Mouse (Mus musculus): ENCODE measurements around the gene Kifc5b. TPM values are rescaled to one million over a fixed set of nuclear protein-coding genes. Genes with fewer than 3 reads are reported as not detected.
"Not testable (repeated sequence)": the region's sequence is repeated elsewhere in the genome, so short reads cannot be mapped to it uniquely, and the experiment has no call there.

Gene Kifc5b
- total RNA-seq (2021), result 1 to 10 TPM; 4.0 to 5.8 TPM
- long read RNA-seq, partial matches to known transcripts, result 0 of 2 reads
- long read RNA-seq, other reads (novel, unspliced or antisense), result 2 of 2 reads

DNA sequence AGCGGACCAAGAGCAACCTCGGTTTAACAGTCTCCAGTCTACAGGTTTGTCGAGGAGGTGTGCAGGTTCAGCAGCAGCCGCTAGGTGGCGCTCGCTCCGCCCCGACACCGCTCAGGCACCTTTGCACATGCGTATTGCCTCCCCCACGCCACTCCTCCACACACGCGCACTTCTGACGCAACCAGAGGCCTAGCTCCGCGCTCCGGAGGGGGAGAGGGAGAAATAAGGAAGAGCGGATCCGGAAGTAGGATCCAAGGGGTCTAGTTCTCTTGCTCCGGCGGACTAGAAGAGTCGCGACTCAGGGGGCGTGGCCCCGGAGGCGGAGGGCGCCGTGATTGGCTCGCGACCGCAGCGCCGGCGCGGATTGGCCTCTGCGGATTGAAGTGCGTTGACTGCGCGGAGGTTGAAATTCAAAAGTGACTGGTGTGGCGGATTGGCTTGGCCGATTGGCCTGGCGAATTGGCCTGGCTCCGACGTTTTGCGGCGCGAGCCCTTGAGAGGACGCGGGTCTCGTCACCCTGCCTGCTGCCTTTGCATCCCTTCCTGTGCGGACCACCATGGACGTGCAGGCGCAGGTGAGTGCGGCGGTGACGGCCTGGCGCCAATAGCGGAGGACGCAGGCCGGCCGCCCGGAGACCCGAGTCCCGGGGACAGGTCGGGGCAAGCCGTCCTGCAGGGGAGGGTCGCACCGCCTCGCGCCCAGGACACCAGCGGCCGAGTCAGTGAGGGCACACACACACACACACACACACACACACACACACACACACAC, at the start of gene Kifc5b:
Gene Kifc5b (plus strand): TSS at position 381 of the 772 bp plus-strand sequence.
- DNase-seq (ENCODE audit: low spot score in 2 of 2), result peak; percentile 100

DNA sequence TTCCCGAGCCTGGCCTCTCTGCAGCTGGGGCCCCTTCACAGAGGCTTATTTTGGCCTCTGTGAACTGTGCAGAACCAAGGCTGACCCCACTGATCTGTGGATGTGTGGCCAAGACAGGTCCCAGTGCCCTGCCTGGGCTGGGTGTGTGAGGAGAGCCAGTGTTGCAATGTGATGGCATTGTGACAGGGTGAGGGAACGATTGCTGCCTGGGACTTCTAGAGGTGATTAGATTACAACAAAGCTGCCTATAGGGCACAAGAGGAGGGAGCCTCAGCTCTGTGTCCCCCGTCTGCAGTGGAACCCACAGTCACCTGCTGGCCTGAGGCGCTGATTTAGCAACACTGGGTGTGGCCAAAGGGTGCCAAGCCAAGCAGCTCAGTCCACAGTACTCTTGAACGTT, 48.1 kb upstream of the Kifc5b start:
- DNase-seq (ENCODE audit: low spot score in 2 of 2), result no peak

DNA sequence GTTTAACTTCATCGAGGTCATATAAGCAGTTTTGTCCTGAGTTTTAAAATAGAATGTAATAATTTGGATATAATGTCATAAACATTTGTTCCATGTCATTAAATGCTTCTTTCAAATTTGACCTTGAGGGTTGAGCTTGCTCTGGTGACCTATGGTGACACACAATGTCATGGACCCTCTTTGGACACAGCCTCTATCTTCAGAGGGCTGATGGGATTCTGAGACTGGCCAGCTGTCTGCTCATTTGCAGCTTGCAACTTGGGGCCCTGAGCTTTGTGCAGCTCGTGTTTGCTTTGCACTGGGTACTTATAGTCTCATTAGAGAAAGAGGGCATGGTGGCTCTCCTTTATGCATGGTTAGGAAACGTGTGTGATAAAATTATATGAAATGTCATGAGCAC, 44.0 kb upstream of the Kifc5b start:
- DNase-seq (ENCODE audit: low spot score in 2 of 2), result no peak

DNA sequence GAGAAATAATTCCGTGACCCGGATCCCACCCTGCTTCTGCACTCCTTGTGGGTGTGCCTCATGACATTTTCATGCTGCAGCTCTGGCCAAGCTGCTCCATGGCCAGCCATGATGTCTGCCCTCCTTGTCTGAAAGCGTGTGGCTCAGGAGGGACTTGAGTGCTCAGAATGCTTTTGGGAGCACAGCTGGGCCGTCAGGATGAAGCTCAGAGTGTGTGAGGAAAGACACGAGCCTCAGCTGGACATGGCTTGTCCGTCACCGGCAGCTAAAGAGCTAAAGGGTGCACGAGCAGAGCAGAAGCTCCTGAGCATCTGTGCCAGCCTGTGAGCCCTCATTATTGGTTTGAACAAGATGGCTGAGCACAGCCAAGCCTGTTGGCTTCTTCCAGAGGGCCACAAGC, 43.4 kb upstream of the Kifc5b start:
- no peak for DNase-seq (ENCODE audit: low spot score in 2 of 2)

DNA sequence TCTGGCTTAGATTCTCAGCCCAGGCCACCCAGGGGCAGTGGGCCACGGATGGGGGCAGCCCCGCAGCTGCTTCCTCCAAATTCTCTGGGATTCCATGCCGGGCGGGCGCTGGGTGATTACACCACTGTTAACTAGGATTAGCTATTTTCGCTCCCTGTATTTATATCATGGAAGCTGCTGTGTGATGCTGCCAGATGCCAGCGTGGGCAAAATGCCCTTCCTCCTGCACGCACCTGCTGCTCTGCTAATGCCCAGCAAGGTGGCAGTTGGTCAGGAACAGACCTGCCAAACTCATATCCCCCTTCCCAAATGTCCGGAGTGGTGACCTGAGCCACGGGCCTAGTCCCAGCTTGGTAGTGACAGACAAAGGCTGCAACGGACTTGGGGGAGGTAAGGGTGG, 42.3 kb upstream of the Kifc5b start:
- no peak for DNase-seq (ENCODE audit: low spot score in 2 of 2)

DNA sequence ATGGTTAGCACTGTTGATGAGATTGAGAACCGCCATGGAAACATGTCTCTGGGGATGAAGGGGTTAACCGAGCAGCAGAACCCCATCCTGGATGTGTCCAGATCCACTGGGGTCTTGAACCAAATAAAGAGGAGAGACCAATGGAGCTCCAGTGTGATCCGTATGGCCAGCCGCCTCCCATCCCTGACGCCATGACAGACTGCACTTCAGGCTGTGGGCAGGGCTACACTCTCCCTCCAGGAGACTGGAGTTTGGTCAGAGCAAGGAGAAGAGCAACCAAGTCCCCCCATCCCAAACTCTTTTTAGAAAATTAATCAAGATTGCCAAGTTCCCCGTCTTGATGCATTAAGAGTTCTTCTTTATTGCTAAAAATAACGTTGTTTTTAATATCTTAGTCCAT, 39.0 kb upstream of the Kifc5b start:
- DNase-seq (ENCODE audit: low spot score in 2 of 2), result no peak

DNA sequence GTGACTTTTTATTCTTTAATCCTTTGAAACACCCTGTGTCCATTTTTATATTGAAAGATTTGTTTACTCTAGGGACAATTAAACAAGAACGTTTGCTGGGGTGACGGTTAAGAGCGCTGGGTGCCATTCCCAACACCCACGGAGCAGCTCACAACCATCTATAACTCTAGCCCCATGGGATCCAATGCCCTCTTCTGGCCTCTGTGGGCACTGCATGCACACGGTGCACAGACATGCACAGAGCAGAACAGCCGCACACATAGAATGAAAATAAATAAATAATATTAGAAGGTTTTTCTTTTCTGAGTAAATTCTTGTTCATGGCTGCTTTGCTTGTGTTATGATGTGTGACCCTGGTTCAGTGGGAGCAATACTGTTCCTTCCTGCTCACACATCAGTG, 37.7 kb upstream of the Kifc5b start:
- DNase-seq (ENCODE audit: low spot score in 2 of 2), result no peak

DNA sequence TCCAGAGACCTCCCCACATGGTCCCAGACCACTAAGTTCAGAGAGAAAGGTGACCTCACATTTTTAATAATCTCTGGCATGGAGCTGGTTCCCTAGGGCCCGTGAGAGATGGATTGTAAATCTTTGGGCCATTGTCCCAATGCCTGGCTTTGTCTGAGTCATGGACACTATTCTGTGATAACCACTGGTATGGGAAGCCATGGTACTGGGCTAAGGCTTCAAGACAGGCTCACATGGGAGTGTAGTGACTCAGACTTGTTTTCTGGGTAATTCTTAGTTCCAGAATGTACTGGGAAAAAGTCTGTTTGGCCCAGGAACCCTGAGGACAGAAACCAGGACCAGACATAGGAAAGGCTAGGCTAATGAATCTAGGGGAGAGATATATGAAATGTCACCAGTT, 34.2 kb upstream of the Kifc5b start:
- DNase-seq (ENCODE audit: low spot score in 2 of 2), result no peak

DNA sequence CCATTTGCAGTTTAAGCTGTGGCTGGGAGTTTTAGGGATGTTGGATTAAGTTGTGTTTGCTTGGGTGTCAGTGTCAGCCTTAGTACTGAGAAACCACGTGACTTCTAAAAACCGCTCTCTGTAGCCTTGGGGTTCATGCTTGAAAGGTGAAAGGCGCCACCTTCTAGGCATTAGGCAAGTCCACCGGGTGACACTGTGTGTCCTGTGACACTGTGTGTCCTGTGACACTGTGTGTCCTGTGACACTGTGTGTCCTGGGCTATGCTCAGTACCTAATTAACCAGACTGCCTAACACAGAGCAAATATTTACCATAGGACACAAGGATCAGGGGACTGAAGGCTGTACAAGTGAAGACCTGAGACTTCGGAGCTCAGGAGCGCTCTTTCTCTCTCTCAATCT, 33.3 kb upstream of the Kifc5b start:
- no peak for DNase-seq (ENCODE audit: low spot score in 2 of 2)

DNA sequence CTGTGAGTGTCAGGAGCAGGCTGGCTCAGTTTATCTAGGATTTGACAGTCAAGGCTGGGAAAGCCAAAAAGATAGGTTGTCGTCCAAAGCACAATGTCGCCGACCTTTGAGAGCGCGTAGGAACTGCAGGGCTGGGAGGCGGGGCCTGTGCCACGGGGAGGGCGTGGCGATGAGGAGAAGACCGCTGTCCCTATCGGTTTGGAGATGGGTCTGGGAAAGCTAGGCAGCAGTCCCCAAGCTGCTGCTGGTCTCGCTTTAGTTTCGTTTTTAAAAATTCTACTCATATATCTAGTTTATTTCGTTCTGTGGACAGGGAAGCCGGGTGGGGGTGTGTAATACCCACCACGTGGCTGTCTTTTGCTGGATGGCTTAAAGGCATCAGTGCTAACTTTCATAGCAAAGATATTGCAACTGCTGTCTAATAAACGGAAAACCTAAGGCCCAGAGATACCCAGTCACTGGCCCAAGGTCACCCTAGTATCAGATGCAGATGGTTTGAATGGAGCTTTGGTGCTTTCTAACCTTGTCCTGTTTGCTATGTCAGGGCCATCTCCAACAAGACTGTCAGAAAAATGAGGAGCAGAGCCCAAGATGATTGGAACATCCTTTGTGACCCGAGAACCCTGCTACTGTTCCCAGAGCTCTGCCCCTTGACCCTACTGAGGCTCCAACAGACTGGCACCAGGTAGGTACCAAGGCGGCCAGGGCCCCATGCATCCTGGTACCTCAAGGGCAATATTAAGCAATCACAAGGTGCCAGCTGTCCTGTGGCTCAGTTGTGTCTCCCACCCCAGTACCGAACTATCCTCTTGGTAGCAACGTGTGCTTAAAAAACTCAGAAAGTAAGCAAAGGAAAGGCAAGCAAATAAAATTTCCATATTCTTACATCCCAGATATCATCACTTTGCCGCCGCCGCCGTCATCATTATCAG, 31.6 kb upstream of the Kifc5b start:
- peak; percentile 68 to 79 for DNase-seq (ENCODE audit: low spot score in 2 of 2)

DNA sequence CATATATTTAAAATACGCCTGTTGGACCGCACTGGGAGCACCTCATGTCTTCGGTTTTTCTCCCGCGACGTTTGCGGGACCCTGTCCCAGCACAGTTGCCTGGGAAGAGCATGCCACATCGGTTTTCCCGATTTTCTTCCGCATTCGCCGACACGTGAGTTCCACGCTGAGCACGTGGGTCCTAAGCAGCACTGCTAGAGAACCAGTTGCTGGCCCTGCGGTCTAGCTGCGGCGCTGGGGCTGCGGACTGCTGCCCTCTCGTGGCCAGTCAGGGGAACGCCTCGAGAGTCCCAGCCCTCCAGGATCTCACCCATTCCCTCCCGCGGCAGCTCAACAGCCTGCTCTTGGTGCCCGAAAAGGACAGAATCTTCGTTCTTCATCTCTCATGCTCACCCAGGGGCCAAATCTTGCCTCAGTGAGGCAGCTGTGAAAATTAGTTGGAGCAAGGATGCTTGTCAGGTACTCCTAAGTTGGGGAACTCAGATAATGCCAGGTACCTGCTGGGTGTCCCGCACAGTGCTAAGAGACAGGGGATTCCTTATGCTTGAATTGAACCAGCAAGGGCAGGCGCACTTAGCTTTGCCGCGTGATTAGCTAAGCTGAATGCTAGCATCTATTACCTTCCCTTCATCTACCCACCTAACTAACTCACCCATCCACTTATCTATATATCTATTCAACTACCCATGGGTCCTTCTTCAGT, 30.7 kb upstream of the Kifc5b start:
- DNase-seq (ENCODE audit: low spot score in 2 of 2), result peak; percentile 89 to 92

DNA sequence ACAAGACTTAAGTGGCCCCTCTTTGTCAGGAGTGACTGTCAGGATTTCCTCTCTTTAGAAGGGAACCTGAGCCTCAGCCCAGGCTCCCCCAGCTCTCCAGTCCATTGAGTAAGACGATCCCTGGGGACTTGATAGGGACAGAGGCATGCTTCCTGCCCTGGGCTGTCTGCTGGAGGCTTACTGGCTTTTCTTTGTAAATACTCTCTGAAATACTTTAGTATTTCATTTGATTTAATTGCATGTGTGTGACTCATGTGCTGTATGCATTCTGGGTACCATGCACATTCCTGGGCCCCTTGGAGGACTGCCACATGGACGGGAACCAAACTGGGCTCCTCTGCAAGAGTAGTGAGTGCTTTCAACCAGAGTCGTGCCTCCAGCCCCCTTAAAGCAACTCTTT, 29.0 kb upstream of the Kifc5b start:
- no peak for DNase-seq (ENCODE audit: low spot score in 2 of 2)

DNA sequence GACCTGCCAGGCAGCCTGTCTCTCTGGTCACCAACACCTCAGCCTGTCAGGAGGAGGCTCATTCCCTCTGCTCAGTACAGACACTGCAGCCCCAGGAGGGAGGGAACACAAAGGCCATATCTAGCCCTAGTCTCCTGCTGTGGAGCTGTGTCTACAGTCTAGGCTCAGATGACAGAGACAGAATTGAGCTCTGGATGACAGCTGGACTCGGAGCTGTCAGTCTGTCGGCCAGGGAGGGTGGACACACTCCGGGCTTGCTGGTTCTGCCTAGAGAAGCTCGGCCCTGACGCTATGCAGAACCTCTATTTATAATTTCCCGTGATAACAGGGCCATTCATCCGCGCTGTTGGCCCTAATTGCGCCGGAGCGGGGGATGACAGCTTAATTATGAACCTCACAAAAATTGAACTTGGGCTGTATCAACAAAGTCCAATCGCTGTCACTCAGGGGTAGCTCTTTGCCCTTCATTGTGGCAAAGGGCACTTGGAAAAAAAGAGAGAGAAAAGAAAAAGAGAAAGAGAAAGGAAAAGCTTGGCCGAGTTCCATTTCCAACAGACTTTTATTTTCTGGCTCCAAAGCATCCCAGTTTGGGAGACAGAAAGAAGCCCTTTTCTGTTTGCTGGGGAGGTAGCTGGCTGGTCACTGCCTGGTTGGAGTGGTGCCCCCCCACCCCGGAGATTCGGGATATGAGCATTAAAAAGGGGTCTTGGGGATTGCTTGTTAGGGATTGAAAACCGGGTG, 24.1 kb upstream of the Kifc5b start:
- peak in 1 of 2 experiments; percentile 42 for DNase-seq (ENCODE audit: low spot score in 2 of 2)

DNA sequence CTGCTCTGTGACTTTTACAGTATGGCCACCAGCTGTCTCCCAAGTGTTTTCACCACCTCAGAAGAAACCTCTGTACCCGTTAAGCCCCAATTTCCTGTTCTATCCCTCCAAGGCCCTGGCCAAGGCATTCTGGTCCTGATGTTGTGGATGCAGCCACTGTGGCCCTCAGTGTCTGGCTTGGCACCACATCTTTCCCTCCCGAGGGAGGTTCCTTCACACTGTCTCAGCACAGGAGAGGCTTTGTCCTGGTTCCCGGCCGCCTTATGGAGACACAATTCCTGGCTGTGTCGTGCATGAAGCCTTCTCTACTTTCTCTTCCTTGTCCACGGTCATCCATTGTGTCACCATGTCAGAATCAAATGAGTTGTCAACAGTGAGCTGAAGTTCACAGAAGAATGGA, 23.4 kb upstream of the Kifc5b start:
- peak in 1 of 2 experiments; percentile 26 for DNase-seq (ENCODE audit: low spot score in 2 of 2)

DNA sequence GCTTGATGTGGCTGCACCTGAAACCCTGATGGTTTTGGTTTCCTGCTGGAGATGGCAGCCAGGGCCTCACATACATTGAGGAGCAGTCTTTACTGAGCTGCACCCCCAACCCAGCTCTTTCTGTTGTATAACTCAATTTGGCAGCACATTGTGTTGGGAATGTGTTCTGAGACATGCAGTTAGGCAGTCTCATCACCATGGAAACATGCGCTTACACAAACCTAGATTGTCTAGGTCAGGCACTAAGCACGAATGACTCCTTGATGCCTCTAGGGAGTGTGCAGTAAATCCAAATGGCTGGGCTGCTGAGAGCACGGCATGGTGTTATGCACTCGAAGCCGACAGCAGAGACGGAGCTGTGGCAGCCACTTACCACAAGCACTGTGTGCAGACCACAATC, 22.5 kb upstream of the Kifc5b start:
- DNase-seq (ENCODE audit: low spot score in 2 of 2), result no peak

DNA sequence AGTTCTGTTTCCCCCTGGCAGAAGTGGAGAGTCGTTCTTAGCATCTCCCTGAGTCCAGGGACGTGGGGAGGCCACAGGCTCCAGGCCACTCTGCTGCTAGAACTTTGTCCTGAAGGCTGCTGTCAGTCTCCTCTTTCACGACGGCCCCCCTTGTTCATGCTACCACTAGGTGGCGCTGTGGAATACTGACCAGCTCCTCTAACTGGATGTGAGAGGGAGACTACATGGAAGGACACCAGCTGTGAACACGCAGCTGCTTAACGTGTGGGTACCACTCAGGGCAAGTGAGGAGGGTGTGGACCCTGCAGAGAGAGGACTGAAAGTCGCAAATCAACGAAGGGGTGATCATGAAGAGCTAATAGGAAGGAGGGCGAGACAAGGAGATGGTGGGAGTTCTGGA, 21.3 kb upstream of the Kifc5b start:
- DNase-seq (ENCODE audit: low spot score in 2 of 2), result peak; percentile 69 to 74

DNA sequence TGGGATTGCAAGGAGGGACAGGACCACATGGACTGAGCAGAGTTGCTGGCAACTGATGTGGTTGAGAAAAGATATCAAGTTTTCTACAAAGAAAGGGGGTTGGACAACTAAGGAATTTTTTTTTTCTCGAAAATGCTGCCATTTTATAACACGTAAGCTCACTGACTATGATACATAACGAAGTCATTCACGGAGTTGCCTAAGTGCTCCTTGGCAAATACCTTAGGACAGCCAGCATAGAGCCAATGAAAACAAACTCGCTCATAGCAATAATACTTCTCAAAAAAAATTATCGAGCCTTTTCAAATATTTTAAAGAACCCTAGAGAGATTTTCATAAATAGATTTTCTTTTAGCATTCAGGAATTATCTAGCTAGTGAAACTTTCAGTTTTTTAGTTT, 16.0 kb upstream of the Kifc5b start:
- DNase-seq (ENCODE audit: low spot score in 2 of 2), result no peak

DNA sequence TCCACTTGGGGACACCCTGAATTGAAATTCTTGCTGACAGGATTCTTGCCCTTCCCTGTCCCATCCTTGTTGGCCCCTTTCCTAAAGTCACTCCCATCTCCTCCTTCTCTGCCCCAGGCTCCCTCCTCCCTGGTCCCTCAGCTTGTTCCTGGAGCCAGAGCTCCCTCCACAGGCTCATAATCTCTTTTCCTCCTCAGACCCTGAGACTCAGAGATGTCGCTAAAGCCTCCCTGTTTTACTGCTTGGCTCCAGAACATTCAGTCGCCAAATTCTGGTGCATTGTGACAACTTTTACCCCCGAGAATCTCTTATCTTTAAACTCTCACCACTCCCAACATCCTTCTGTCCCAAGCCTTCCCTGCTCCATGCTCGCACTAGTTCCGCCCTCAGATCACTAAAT, 12.6 kb upstream of the Kifc5b start:
- DNase-seq (ENCODE audit: low spot score in 2 of 2), result no peak

DNA sequence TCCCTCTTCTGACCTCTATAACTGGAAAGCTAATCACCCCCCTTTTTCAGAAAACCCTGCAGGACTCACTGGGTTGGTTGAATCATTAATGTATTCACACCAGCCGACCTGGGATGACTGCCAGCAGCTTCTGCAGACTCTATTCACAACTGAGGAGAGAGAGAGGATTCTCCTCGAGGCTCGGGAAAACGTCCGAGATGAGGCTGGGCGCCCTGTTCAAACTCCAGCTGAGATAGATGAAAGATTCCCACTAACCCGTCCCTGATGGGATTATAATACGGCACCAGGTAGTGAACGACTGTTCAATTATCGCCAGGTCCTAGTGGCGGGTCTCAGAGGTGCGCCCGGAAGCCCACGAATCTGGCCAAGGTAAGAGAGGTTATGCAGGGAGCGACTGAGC, 9.4 kb upstream of the Kifc5b start:
- peak; percentile 16 to 45 for DNase-seq (ENCODE audit: low spot score in 2 of 2)

DNA sequence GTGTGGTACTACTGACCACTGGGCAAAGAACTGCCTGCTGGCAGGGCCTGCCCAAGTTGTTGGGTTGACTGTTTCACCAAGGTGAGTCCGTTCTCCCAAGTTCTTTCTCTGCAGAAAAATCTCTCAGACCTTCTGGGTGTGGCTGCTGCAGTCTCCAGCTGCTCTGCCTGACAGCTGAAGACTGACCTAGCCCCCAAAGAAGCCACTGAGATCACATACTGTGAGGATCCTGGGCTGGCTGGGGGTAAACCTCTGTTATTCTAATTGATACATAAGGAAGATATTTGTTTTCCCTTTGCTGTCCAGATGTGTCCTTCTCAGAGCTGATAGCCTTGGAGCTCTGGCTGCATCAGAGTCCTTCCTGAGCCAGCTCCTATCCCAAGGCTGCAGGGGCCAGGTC, 1.6 kb upstream of the Kifc5b start:
- no peak for DNase-seq (ENCODE audit: low spot score in 2 of 2)

DNA sequence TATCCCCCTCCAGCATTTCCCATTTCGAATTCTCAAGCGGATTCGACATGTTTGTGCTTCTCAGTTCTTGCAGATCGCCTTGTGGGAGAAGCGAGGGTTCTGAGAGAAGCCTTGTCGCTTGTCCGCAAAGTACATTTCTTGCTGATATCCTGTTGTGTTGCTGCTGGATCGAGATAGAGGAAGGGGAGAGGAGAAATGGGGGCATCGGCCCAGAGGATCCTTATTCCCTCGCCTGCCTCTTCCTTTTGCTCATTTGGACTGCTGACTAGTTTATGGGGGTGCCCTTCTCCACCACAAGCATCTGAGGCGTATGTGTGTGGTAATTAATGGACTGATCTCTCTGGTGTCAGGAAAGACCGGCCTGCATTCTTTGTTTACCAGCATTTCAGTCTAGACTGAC, 669 bp downstream of the Kifc5b start:
- DNase-seq (ENCODE audit: low spot score in 2 of 2), result not testable (repeated sequence)

Measured in layer of hippocampus, postnatal 10 days (tissue).